Mouse (Mus musculus) liver, embryonic 14.5 days (tissue): ENCODE measurements around the gene Bbs5.

ENCODE experiments used
- CTCF ChIP-seq: IDR thresholded peaks from 2 replicates; pipeline ENCODE4 v1.5.1; 2016; ENCODE audit warnings: antibody characterized with exemption, low read depth, control low read depth
- EP300 ChIP-seq: IDR thresholded peaks from 2 replicates; pipeline ENCODE4 v1.6.1; 2016; ENCODE audit warnings: antibody characterized with exemption, low read depth

- no peak for TF ChIP-seq CTCF
- TF ChIP-seq EP300: no peak
Measured at GRCm38 (mm10) chr2:69603726-69604393, 43.1 kb upstream of the Bbs5 start.
